Mouse (Mus musculus): ENCODE data around the gene Ccdc73.

DNA sequence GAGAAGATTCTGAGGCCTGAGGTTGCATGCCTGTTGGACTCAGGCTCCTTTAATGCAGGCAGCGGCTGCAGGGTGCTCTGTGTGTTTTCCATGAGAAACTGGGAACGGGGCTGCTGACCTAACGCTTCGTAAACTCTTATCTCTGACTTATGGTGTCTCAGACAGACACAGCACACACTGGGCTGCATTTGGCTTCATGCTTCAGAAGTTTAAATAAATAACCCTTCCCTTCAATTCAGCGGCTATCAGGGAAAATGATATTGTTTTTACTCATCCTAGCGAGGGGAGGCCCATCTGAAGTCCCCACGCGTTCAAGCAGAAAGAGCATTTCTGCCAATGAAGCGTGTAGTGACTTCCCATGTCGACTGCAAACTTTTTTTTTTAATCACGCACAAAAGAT is 168.4 kb downstream of the Ccdc73 start:
- TF ChIP-seq POLR2A (IDR thresholded peaks at IDR 0.05; ENCODE audit: insufficient read depth, low read depth, low read length) (no peak), CTCF (IDR thresholded peaks at IDR 0.05; ENCODE audit: insufficient read depth, low read depth, low read length) (no peak)
